Mouse (Mus musculus) brain, embryonic 14.5 days (tissue): ENCODE measurements around the gene Glce.

Experiments
- CTCF ChIP-seq: fragments of 200-500 bp; IDR thresholded peaks from 2 replicates; pipeline ENCODE4 v1.5.1; 2012; ENCODE audit warnings: inconsistent platforms, mild to moderate bottlenecking, moderate library complexity, borderline replicate concordance; ENCODE audit not compliant: insufficient read depth, insufficient read length; ENCODE audit errors: extremely low read depth
- POLR2A ChIP-seq: fragments of 200-500 bp; IDR thresholded peaks from 2 replicates; pipeline ENCODE4 v1.6.1; 2012; ENCODE audit warnings: mild to moderate bottlenecking, inconsistent platforms, borderline replicate concordance; ENCODE audit not compliant: poor library complexity, insufficient read depth, insufficient read length, severe bottlenecking; ENCODE audit errors: extremely low read depth

GRCm38 (mm10) chr9:62123496-62123895 lies 1.0 kb upstream of the Glce start:
- TF ChIP-seq POLR2A (no peak), CTCF (no peak)
